Mouse (Mus musculus): Measurements from ENCODE around the gene Gm20388. TPM values are rescaled to one million over a fixed set of nuclear protein-coding genes. Genes with fewer than 3 reads are reported as not detected.

Gm20388 gene
- total and polyA plus RNA-seq, 2 experiments from 2014 or later = 17.3 TPM; not detected in 1

DNA sequence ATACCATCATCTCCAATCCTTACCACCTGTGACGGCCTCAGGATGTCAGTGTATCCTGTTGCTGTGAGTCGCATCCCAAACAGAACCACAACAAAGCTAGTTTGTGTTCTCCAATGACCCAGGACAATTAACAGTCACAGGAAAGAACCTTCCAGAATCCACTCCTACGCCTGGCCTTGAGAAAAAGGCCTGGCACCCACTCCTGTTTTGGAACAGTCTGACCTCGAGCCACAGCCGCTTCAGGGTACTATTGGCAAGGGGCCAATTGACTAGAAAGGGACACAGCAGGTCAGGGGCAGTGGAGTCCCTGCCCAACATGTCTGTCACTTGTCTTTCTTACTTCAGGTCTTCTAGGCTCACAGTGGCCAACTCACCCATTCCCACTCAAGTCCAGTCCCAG, 1982.2 kb downstream of the Gm20388 start:
- no peak overlapping the region for H3K4me3 ChIP-seq (ENCODE audit: low read depth, low read length)
- H3K36me3 ChIP-seq (replicated peaks; ENCODE audit: control insufficient read depth, insufficient read depth, low read length) = 0 out of 2 replicates have a peak, but pooled peaks cover 5% of the 10 kb centered on the region
- WGBS = 44% methylated on average over 5 of the region's 5 CpGs
- no peak overlapping the region for H3K4me2 ChIP-seq (ENCODE audit: low read depth, low read length)
- no peak overlapping the region for H3K9ac ChIP-seq (replicated peaks; ENCODE audit: low read depth, low read length)
- H3K9me3 ChIP-seq (replicated peaks; ENCODE audit: control insufficient read depth, low read length) = no peaks in the 10 kb centered on the region
- no peak for TF ChIP-seq EP300 (IDR thresholded peaks at IDR 0.05; ENCODE audit: low read depth)
- no peak for TF ChIP-seq CTCF (IDR thresholded peaks at IDR 0.05; ENCODE audit: low read depth)
- H3K27ac ChIP-seq (ENCODE audit: low read depth) = 0 out of 2 replicates have a peak overlapping the region, but pooled peaks have one; percentile 2
- H3K27me3 ChIP-seq (ENCODE audit: control insufficient read depth, insufficient read depth, low read length) = no peaks in the 10 kb centered on the region
- H3K4me1 ChIP-seq (ENCODE audit: control insufficient read depth, insufficient read depth) = peaks cover 3% of the 10 kb centered on the region; the same call in 1 of the 2 replicates
- ATAC-seq (ENCODE audit: insufficient read depth, low read depth) (no peak), DNase-seq (ENCODE audit: low spot score) (no peak)

DNA sequence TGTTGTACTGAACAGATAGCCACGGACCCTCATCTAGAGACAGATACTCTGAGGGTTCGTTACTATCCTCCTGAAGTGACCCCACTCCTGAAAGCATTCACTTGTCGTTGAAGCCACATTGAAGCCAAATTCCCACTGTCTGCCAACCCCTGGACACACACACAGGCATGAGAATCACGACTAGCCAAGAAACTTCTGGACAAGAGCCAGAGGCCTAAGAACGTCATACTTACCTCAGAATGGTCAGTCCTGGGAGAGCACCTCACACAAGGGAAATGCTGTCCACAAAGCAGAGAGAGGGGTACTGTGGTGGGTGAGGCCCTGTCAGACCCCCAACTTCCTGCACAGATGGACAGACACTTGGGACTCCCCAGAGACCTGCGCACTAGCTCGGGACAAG, 1985.3 kb downstream of the Gm20388 start:
- no peak for DNase-seq (ENCODE audit: low spot score)

DNA sequence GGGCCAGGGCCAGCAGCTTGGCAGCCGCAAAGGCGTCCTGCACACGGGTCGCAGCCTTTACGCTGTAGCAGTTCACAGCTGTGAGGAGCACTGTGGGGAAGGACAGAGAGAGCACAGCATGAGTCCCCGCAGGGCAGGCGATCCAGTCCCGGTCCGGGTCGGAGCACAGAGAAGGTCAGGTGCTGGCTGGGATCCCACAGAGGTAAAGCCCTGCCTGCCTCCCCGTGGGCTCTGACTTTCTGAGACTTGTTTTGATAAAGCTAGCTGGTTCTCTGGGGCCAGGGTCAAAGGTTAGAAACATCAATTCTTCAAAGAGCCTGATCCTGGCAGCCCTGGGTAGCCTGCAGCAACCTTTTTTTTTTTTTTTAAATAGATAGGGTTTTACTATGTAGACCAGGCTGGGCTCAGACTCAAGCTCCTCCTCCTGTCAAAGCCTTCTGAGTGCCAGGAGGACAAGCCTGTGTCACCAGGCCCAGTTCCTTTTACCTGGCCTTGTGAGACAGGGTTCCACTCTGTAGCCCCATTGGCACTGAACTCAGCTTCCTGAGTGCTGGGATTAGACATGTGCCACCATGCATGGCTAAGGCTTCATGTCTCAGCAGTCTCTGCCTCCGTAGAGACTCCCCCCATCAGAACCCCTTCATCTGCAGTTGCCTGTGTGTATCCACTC, 1986.0 kb downstream of the Gm20388 start:
- Histone ChIP-seq H3K9me3 (replicated peaks; ENCODE audit: control insufficient read depth, low read length) (no peaks in the 10 kb centered on the region), H3K27ac (ENCODE audit: low read depth) (no peak overlapping the region), H3K4me1 (ENCODE audit: control insufficient read depth, insufficient read depth) (peaks cover 19% of the 10 kb centered on the region), H3K4me3 (ENCODE audit: low read depth, low read length) (no peak overlapping the region), H3K4me2 (ENCODE audit: low read depth, low read length) (no peak overlapping the region), H3K27me3 (ENCODE audit: control insufficient read depth, insufficient read depth, low read length) (no peaks in the 10 kb centered on the region), H3K36me3 (replicated peaks; ENCODE audit: control insufficient read depth, insufficient read depth, low read length) (no peaks in the 10 kb centered on the region), H3K9ac (replicated peaks; ENCODE audit: low read depth, low read length) (no peak overlapping the region)
- WGBS = 80% methylated on average over 12 of the region's 12 CpGs
- no peak for ATAC-seq (ENCODE audit: insufficient read depth, low read depth)
- TF ChIP-seq EP300 (IDR thresholded peaks at IDR 0.05; ENCODE audit: low read depth) = no peak
- no peak for TF ChIP-seq CTCF (IDR thresholded peaks at IDR 0.05; ENCODE audit: low read depth)
- no peak for DNase-seq (ENCODE audit: low spot score)

More for the DNA sequence above, 1985.3 kb downstream of the Gm20388 start:
- H3K27ac ChIP-seq (ENCODE audit: low read depth) = no peak overlapping the region
- TF ChIP-seq EP300 (IDR thresholded peaks at IDR 0.05; ENCODE audit: low read depth) (no peak), CTCF (IDR thresholded peaks at IDR 0.05; ENCODE audit: low read depth) (no peak)
- H3K36me3 ChIP-seq (replicated peaks; ENCODE audit: control insufficient read depth, insufficient read depth, low read length) = no peaks in the 10 kb centered on the region
- H3K9ac ChIP-seq (replicated peaks; ENCODE audit: low read depth, low read length) = no peak overlapping the region
- no peak overlapping the region for H3K4me3 ChIP-seq (ENCODE audit: low read depth, low read length)
- H3K9me3 ChIP-seq (replicated peaks; ENCODE audit: control insufficient read depth, low read length) = no peaks in the 10 kb centered on the region
- H3K4me2 ChIP-seq (ENCODE audit: low read depth, low read length) = no peak overlapping the region
- H3K27me3 ChIP-seq (ENCODE audit: control insufficient read depth, insufficient read depth, low read length) = no peaks in the 10 kb centered on the region
- peaks cover 15% of the 10 kb centered on the region for H3K4me1 ChIP-seq (ENCODE audit: control insufficient read depth, insufficient read depth)
- ATAC-seq (ENCODE audit: insufficient read depth, low read depth) = no peak
- 51% methylated on average over 7 of the region's 7 CpGs for WGBS

DNA sequence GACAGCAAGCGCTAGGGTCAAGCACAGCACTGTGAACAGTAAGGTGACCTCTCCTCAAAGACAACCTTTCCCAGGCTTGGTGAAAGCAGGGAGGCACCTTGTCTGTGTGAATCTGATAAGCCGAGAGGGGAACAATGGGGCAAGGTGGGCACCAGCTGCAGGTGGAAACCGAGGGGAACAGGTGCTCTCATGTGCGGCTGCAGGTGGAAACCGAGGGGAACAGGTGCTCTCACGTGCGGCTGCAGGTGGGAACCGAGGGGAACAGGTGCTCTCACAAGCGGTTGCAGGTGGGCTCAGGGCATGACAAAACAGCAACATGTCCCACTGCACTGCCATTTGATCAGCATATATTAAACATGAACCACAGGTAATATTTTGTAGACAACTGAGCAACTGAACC, 1986.6 kb downstream of the Gm20388 start:
- Histone ChIP-seq H3K36me3 (replicated peaks; ENCODE audit: control insufficient read depth, insufficient read depth, low read length) (no peaks in the 10 kb centered on the region), H3K27ac (ENCODE audit: low read depth) (no peak overlapping the region; the same call in 1 of the 2 replicates), H3K27me3 (ENCODE audit: control insufficient read depth, insufficient read depth, low read length) (no peaks in the 10 kb centered on the region), H3K4me1 (ENCODE audit: control insufficient read depth, insufficient read depth) (peaks cover 23% of the 10 kb centered on the region), H3K9ac (replicated peaks; ENCODE audit: low read depth, low read length) (no peak overlapping the region), H3K9me3 (replicated peaks; ENCODE audit: control insufficient read depth, low read length) (no peaks in the 10 kb centered on the region), H3K4me3 (ENCODE audit: low read depth, low read length) (no peak overlapping the region), H3K4me2 (ENCODE audit: low read depth, low read length) (no peak overlapping the region)
- TF ChIP-seq CTCF (IDR thresholded peaks at IDR 0.05; ENCODE audit: low read depth) (no peak), EP300 (IDR thresholded peaks at IDR 0.05; ENCODE audit: low read depth) (no peak)
- ATAC-seq (ENCODE audit: insufficient read depth, low read depth) = no peak
- no peak for DNase-seq (ENCODE audit: low spot score)
- 91% methylated on average over 9 of the region's 9 CpGs for WGBS

DNA sequence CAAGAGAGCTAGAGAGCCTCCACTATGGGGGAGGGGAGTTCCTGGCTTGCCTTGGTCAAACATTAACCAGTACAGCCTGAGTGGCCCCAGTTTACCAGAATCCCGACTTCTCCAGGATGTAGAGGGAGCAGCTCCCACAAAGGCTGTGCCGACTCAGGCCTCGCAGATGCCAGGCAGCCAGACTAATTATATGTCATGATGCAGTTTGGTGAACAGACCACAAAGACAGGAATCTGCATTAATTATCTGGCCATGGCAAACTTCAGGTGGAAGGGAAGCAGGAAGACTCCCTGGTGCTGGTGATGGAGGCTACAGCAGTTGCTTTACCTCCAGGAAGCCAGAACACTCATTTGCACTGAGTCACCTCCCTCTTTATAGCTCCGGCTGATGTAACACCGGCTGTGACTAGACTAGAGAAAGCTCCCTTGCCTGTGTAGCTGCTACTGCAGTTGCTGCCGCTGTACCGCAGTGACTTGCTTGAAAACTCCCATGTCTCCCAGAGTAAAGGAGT, 1987.3 kb downstream of the Gm20388 start:
- Histone ChIP-seq H3K4me2 (ENCODE audit: low read depth, low read length) (peak overlapping the region; percentile 16), H3K9me3 (replicated peaks; ENCODE audit: control insufficient read depth, low read length) (no peaks in the 10 kb centered on the region), H3K4me3 (ENCODE audit: low read depth, low read length) (no peak overlapping the region), H3K36me3 (replicated peaks; ENCODE audit: control insufficient read depth, insufficient read depth, low read length) (no peaks in the 10 kb centered on the region), H3K27ac (ENCODE audit: low read depth) (peak overlapping the region; percentile 81), H3K4me1 (ENCODE audit: control insufficient read depth, insufficient read depth) (peaks cover 28% of the 10 kb centered on the region), H3K27me3 (ENCODE audit: control insufficient read depth, insufficient read depth, low read length) (no peaks in the 10 kb centered on the region), H3K9ac (replicated peaks; ENCODE audit: low read depth, low read length) (0 out of 2 replicates have a peak overlapping the region, but pooled peaks have one; percentile 29)
- peak; percentile 60 for ATAC-seq (ENCODE audit: insufficient read depth, low read depth)
- TF ChIP-seq CTCF (IDR thresholded peaks at IDR 0.05; ENCODE audit: low read depth) = no peak
- TF ChIP-seq EP300 (IDR thresholded peaks at IDR 0.05; ENCODE audit: low read depth) = no peak
- WGBS = 25% methylated on average over 7 of the region's 7 CpGs
- peak; percentile 76 for DNase-seq (ENCODE audit: low spot score)
